Mouse (Mus musculus): ENCODE results near the gene Bmyc. TPM values are rescaled to one million over a fixed set of nuclear protein-coding genes. Genes with fewer than 3 reads are reported as not detected.

The Bmyc gene
- polyA plus RNA-seq (2012; rRNA removed) = 37.1 and 43.2 TPM in 2 replicates

GRCm38 (mm10) chr2:25706643-25707481, at the start of gene Bmyc:
Bmyc (plus strand) TSS chr2:25706739.

GRCm38 (mm10) chr2:25657652-25658051, 48.9 kb upstream of the Bmyc start, which contains the start of gene Lcn5:
Lcn5 (plus strand) TSS chr2:25657952.

GRCm38 (mm10) chr2:25676486-25676885, 30.1 kb upstream of the Bmyc start, which contains the start of gene Lcn6:
Lcn6 (plus strand) TSS chr2:25676786.

DNA sequence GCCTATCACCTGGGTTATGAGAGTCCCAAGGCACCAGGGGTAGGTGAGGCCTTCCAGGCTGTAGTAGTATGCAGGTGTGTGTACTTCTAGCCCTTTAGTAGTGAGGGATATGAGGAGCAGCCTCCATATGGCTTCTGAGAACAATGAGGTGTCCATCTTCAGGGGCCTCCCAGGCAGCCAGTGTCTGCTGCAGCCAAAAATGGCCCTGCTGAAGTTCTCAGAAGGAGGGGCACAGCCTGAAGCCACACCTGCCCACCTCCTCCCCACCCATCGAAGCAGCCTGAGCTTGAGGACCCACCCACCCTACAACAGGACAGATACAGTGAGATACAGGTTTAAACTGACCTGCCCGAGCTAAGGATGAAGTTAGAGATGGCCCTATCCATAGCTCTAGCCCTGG, 24.1 kb upstream of the Bmyc start, which contains the start of gene Lcn10:
Lcn10 (plus strand) TSS at position 301 of the 400 bp plus-strand sequence.

DNA sequence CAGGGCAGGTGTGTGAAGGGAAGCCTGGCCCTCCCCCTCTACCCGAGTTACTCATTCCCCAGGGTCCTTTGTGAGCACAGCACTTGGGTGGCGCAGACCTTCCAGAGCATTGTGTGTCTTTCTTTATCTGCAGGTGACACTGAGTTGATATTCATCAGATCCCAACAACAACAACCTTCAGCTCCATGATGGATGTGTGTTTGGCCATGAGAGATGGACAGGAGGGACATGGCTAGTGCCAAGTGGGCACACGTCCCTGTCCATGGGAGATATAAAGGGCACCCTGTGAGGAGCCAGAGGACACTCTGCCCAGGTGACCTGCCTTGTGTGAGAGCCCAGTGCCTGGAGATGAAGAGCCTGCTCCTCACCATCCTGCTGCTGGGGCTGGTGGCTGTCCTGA, 6.8 kb upstream of the Bmyc start, which contains the start of gene Obp2a:
Obp2a (plus strand) TSS at position 301 of the 400 bp plus-strand sequence.

DNA sequence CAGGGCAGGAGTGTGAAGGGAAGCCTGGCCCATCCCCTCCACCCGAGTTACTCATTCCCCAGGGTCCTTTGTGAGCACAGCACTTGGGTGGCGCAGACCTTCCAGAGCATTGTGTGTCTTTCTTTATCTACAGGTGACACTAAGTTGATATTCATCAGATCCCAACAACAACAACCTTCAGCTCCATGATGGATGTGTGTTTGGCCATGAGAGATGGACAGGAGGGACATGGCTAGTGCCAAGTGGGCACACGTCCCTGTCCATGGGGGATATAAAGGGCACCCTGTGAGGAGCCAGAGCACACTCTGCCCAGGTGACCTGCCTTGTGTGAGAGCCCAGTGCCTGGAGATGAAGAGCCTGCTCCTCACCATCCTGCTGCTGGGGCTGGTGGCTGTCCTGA, 30.2 kb downstream of the Bmyc start, which contains the start of gene Obp2b:
Obp2b (plus strand) TSS at position 301 of the 400 bp plus-strand sequence.

Other genes starting within 250 kb of the Bmyc start
- 0.16 and 0.36 TPM in 2 replicates for gene Clic3, start 249.9 kb upstream of the Bmyc start, polyA plus RNA-seq (2012; rRNA removed)
- gene Paxx, start 245.6 kb upstream of the Bmyc start, polyA plus RNA-seq (2012; rRNA removed) = 23.7 and 35.7 TPM in 2 replicates
- 0.34 and 0.41 TPM in 2 replicates for gene Ptgds, start 236.7 kb upstream of the Bmyc start, polyA plus RNA-seq (2012; rRNA removed)
- not detected in 2 replicates for gene Lcn12, start 212.8 kb upstream of the Bmyc start, polyA plus RNA-seq (2012; rRNA removed)
- 27.8 and 30.7 TPM in 2 replicates for gene Fbxw5, start 206.0 kb upstream of the Bmyc start, polyA plus RNA-seq (2012; rRNA removed)
- 3.8 and 4.0 TPM in 2 replicates for gene C8g, start 205.0 kb upstream of the Bmyc start, polyA plus RNA-seq (2012; rRNA removed)
- gene Traf2, start 159.8 kb upstream of the Bmyc start, polyA plus RNA-seq (2012; rRNA removed) = 16.0 and 18.2 TPM in 2 replicates
- 165 and 237 TPM in 2 replicates for gene Edf1, start 148.9 kb upstream of the Bmyc start, polyA plus RNA-seq (2012; rRNA removed)
- gene Mamdc4, start 131.9 kb upstream of the Bmyc start, polyA plus RNA-seq (2012; rRNA removed) = 8.2 and 8.8 TPM in 2 replicates
- gene Phpt1, start 131.5 kb upstream of the Bmyc start, polyA plus RNA-seq (2012; rRNA removed) = 154 and 192 TPM in 2 replicates
- gene Ajm1, start 125.0 kb upstream of the Bmyc start, polyA plus RNA-seq (2012; rRNA removed) = 1.2 and 1.4 TPM in 2 replicates
- gene Rabl6, start 98.2 kb upstream of the Bmyc start, polyA plus RNA-seq (2012; rRNA removed) = 88.7 and 111 TPM in 2 replicates
- gene Ccdc183, start 89.1 kb upstream of the Bmyc start, polyA plus RNA-seq (2012; rRNA removed) = not detected in 2 replicates
- 9.4 and 18.8 TPM in 2 replicates for gene Tmem141, start 84.7 kb upstream of the Bmyc start, polyA plus RNA-seq (2012; rRNA removed)
- 1.5 and 3.7 TPM in 2 replicates for gene Fcna, start 78.7 kb upstream of the Bmyc start, polyA plus RNA-seq (2012; rRNA removed)
- gene Lcn8, start 53.6 kb upstream of the Bmyc start, polyA plus RNA-seq (2012; rRNA removed) = not detected in 2 replicates
- gene Lcn5, start 48.8 kb upstream of the Bmyc start, polyA plus RNA-seq (2012; rRNA removed) = not detected in 2 replicates
- gene Lcn6, start 30.0 kb upstream of the Bmyc start, polyA plus RNA-seq (2012; rRNA removed) = not detected in 2 replicates
- not detected in 2 replicates for gene Lcn10, start 24.0 kb upstream of the Bmyc start, polyA plus RNA-seq (2012; rRNA removed)
- gene Obp2a, start 6.7 kb upstream of the Bmyc start, polyA plus RNA-seq (2012; rRNA removed) = not detected in 2 replicates
- gene Obp2b, start 30.3 kb downstream of the Bmyc start, polyA plus RNA-seq (2012; rRNA removed) = not detected in 2 replicates
- not detected in 2 replicates for gene Lcn3, start 58.8 kb downstream of the Bmyc start, polyA plus RNA-seq (2012; rRNA removed)
- not detected in 2 replicates for gene Lcn11, start 70.3 kb downstream of the Bmyc start, polyA plus RNA-seq (2012; rRNA removed)
- not detected in 2 replicates for gene Gm13539, start 75.5 kb downstream of the Bmyc start, polyA plus RNA-seq (2012; rRNA removed)
- not detected in 2 replicates for gene Glt6d1, start 109.1 kb downstream of the Bmyc start, polyA plus RNA-seq (2012; rRNA removed)
- not detected in 2 replicates for gene Lcn9, start 116.4 kb downstream of the Bmyc start, polyA plus RNA-seq (2012; rRNA removed)
- gene Sohlh1, start 140.5 kb downstream of the Bmyc start, polyA plus RNA-seq (2012; rRNA removed) = not detected in 2 replicates
- 3.7 and 5.5 TPM in 2 replicates for gene Kcnt1, start 157.0 kb downstream of the Bmyc start, polyA plus RNA-seq (2012; rRNA removed)

Measured in central nervous system, embryonic 11.5 days (tissue).